Mouse (Mus musculus) frontal cortex, postnatal 36 days (tissue): Measurements from ENCODE around the gene Thbs2.

Experiments
- DNase-seq, 2 experiments: peaks; one replicate each; pipeline ENCODE4 v3.0.0; 2022; ENCODE audit warnings: low spot score in 2 of 2

Thbs2 gene

GRCm38 (mm10) chr17:14693994-14694374 is at the start of gene Thbs2:
Gene Thbs2 (minus strand): TSS chr17:14694235.
- peak in 1 of 2 experiments; percentile 17 for DNase-seq

GRCm38 (mm10) chr17:14735493-14736004 is 41.5 kb upstream of the Thbs2 start:
- DNase-seq: no peak

DNA sequence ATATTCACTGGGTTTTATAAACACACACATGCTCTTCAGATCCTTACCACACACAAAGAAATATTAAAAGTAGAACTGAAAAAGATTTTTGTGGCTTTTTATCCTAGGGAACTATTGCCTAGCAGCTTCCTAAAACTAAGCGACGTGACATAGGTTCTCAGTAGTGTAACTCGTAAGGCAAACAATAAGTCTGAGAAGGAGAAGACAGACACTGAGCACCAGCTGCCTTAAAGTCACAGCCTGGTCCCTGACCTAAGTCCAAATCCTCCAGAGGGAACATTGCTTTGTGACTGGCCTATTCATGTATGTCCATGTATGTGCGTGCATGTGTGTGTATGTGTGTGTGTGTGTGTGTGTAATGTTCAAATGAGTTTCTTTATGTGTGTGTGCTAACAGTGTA is 40.3 kb upstream of the Thbs2 start:
- no peak for DNase-seq

- DNase-seq: peak; percentile 42 to 43
These were observed 39.9 kb upstream of the Thbs2 start for GRCm38 (mm10) chr17:14733941-14734340.

DNA sequence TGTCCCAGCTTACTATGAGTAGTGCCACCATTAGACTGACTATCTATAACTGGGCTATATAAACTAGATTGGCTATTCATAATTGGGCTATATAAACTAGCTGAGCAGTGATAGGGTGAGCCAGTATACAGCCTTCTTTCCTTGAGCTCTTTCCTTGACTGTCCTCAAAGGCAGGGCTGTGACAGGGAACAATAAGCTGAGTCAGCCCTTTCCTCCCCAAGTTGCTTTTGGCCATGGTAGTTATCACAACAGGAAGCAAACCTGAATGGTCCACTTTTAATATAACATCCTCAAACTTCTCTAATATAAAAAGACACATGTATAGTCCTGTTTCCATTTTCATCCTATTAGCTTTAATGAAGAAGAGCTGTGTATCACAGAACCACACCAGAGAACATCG is 39.0 kb upstream of the Thbs2 start:
- DNase-seq: no peak

- no peak for DNase-seq
These were observed 36.6 kb upstream of the Thbs2 start for GRCm38 (mm10) chr17:14730629-14731028.

- DNase-seq: no peak
These were observed 33.4 kb upstream of the Thbs2 start for GRCm38 (mm10) chr17:14727481-14727880.

DNA sequence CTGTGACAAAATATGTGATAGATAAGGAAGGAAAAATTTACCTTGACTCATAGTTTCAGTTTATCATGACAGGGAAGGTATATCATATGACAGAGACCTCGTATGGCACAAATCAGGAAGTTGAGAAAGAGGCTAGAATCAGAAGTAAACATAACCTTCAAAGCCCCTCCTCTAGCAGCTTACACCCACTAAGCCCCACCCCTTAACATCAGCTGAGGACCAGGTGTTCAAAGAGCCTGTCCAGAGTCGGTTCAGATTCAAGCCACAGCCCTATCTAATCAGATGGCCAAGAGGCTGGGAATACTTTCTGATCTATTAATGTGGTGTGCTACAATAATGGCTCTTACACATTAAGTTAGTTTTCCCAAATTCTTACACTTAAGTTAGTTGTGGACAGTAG is 30.8 kb upstream of the Thbs2 start:
- no peak for DNase-seq

DNA sequence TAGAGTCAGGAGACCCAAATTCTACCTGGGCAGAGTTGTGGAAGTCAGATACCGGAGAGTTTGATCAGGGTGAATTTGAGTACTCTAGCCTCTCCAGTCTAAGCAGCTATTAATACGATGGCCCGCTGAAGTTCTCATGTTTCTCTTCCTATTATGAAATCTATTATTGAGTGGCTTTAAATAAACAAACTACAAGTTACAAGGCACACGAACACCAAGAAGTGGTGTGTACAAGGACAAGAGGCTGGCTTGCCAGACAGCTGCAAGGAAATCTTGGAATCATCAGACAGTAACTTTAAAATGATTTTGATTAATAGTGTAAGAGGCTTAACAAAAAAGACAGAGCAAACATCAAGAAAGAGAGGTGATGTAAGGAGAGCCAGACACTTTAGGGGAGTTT is 27.3 kb upstream of the Thbs2 start:
- no peak for DNase-seq

DNA sequence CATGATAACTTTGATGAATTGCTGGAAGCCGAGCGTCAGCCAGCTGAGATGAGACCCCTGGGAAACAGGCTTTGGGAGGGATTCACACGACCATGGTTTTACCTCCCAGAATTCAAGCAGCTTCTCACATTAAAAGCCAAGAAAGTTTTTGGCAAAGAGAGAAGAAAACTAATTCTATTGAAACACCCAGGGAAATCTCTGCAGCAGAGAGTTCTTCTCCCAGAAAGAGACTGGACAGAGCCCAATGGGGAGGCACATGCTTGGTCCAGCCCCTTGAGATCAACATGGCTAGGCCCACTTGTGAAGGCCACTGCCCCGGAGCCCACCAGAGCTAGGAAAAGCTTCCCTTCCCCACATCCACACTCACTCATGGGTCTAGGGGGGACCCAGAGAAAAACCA is 26.9 kb upstream of the Thbs2 start:
- DNase-seq: no peak

DNA sequence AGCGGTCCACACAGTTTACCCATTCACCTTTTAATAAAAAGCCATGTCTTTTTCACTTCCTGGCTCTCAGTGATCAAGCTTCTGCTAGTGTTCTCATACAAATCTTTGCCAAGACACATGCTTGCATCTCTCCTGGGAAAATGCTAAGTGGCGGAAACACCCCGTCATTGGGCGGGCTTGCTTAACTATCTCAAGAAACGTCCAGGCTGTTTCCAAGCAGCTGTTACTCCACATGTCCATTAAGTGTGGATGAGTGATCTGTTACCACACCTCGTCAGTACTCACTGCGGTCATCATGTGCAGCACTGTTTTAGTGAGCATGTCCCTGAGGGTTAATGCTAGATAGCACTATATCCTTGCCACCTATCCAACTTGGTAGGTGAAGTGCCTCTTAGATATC is 26.2 kb upstream of the Thbs2 start:
- no peak for DNase-seq

GRCm38 (mm10) chr17:14718801-14719200 is 24.8 kb upstream of the Thbs2 start:
- no peak for DNase-seq

GRCm38 (mm10) chr17:14714782-14715181 is 20.7 kb upstream of the Thbs2 start:
- DNase-seq: no peak

GRCm38 (mm10) chr17:14714374-14714773 is 20.3 kb upstream of the Thbs2 start:
- DNase-seq: no peak

DNA sequence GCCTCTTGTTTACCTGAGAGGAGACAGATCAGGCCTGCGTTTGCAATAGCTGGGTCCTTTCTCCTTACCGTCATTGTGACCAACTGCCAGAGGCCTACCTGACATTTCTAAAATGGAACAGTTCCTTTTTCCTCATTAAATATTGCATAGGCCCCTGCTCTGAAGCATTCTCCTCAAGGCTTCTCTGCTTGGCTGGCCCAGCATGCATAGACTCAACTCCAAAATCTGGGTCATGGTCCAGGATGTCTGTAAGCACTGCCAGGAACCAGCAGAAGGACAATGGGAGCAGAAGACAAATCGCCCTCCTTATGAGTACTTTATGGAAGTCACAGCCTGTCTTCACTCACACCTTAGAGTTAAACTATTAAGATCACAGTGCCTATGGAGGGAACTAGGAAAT is 17.7 kb upstream of the Thbs2 start:
- no peak for DNase-seq

DNA sequence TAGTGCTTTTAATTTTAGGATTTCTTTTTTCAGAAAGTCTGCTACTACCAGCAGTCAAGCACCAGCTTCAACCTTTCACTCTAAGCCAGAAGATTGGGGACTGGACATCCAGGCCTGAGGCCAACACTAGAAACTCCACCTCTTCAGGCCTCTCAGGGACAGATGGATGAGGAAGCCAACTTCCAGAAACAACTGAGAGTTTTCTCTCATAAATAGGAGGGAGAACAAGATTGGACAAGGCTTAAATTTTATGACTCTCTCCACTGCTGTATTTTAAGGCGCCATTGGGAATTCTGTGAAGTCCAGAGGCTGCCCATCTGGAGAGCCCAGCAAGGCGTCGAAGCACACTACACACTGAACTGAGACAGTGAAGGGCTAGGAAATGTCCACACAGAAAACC is 17.0 kb upstream of the Thbs2 start:
- DNase-seq: no peak

GRCm38 (mm10) chr17:14706066-14706465 is 12.0 kb upstream of the Thbs2 start:
- no peak for DNase-seq

- no peak for DNase-seq
These were observed 11.4 kb upstream of the Thbs2 start for GRCm38 (mm10) chr17:14705466-14705865.

- no peak for DNase-seq
These were observed 9.7 kb upstream of the Thbs2 start for GRCm38 (mm10) chr17:14703771-14704170.

DNA sequence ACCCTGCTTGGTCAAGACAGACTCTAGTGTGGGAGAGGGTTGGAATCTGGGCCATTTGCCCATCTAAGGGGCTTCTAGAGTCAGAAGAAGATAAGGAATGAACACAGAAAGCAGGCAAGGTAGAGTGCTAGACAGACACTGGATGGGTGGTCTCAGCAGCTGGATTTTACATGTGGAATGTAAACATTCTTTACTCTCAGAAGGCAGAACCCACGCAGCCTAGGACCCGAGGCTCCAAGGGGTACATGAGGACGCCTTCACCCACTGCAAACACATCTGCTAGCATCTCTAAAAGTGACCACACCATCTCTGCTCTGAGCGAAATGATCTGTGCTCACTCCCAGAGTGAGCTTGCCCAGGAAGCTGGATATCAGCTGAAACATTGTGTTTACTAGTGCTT is 9.2 kb upstream of the Thbs2 start:
- no peak for DNase-seq

DNA sequence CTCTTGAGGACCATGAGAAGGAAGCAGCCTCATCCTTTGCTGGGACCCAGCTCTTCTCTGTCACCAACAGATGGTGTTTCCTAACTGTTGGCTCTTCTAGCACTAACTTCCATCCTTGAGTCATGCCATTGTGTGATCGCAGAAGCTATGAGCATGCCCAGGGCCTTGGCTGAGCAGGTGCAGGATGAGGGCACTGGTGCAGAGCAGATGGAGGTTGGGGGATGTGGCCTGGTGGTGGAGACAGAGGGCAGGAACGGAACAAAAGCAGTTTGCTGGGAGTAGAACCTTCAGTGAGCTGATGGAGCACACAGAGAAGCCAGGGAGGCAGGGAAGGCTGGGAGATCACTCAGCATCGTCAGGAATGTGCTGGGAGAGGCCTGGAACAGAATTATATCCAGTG is 8.7 kb upstream of the Thbs2 start:
- DNase-seq: peak in 1 of 2 experiments; percentile 17

DNA sequence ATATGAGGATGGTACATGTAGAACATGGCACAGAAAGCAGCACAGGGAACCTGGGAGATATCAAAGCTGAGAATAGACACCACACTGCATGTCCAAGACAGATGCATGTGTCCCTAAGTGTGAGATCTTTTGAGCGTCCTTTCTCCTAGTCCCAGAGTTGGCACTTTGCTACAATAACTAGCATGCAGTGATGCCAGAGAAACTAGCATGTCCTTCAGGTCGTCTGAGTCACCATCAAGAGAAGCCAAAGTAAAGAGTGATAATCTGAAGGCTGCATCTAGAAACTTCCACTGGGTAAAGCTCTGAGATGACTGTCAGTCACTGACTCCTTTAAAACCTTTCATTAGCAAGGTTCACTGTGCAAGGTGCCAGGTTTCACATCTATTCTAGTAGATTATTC is 7.9 kb upstream of the Thbs2 start:
- no peak for DNase-seq

DNA sequence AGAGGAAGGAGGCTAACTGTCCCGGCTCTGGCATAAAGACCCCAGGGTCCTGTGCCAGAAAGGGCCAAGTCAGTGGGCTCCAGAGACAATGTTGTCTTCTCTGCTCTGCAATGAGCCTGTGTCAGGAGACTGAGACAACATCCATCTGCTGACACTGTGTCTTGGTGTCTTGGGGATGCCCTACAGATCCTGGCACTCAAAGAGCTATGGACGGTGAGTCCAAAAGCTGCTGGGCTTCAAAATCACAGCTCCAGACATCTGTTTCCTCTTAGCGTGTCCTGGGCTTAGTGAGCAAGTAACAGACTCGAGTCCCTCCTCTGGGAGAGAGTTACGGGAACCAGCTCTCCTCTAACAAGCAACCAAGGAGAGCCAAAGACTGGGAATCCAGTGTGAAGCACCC is 6.2 kb upstream of the Thbs2 start:
- no peak for DNase-seq

DNA sequence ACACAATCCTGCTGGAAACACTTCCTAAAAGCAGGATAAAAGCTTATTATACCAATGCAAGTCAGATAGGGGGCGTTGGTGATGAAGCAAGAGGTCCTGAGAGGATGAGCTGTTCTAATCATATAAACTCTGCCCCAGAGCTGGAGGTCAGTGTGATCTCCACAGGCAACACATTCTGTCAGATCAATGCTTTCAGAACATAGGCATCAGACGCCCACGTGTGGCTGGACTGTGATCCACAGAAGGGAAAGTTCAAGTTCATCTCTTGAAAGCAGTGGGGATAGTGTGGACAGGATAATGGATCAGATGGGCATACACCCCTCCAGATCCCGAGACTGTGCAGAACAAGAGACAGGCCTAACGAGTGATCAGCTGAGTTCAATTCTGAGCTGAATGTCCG is 4.2 kb upstream of the Thbs2 start:
- no peak for DNase-seq

GRCm38 (mm10) chr17:14697096-14697495 is 3.1 kb upstream of the Thbs2 start:
- DNase-seq: no peak
